Mouse (Mus musculus) stomach, postnatal 0 days (tissue): ENCODE data around the gene Reln.

Experiments
- CTCF ChIP-seq: IDR thresholded peaks from 2 replicates; pipeline ENCODE4 v1.5.1; 2016; ENCODE audit warnings: antibody characterized with exemption, low read depth, mild to moderate bottlenecking, moderate library complexity
- EP300 ChIP-seq: optimal IDR thresholded peaks from 2 replicates; pipeline ENCODE3; 2016; ENCODE audit warnings: antibody characterized with exemption

DNA sequence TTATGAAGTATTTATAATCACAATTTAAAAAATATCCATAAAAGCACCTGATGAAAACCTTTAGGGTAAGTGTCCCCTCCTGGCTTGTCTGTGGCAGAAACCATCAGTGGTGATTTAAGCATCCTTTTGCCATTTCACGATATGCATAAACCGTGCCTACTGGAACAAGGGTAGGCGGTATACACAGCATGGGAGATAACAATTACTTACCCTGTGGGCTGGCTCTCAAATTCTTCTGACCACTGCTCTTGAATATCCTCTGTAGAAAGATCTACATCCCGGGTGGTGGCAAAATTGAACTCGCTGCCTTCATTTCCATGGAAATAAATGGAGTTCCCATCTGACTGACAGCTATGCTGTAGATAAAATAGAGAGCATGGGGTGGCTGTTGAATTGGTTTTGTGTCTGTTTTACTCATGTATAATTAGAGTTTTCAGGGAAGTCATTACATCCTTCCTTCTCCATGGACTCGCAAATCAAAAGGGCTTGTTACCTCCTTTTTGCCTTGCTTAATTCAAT lies 264.0 kb downstream of the Reln start:
- TF ChIP-seq CTCF (no peak), EP300 (no peak)
